Mouse (Mus musculus) MEL (cell line): ENCODE measurements around the gene Aldh3b2.

ENCODE experiments used
- CTCF ChIP-seq, 3 experiments: IDR thresholded peaks in 2 of 3; conservative IDR thresholded peaks in 1 of 3; 2 replicates each; pipeline ENCODE4 v1.5.1; 2011 to 2012; ENCODE audit warnings: low read length in 3 of 3, low read depth in 2 of 3, mild to moderate bottlenecking in 2 of 3, improper control_type of control experiment in 1 of 3, inconsistent platforms in 1 of 3, mixed read lengths in 1 of 3, moderate library complexity in 1 of 3; ENCODE audit not compliant: control insufficient read depth in 1 of 3, insufficient read depth in 1 of 3, poor library complexity in 1 of 3, severe bottlenecking in 1 of 3
- HCFC1 ChIP-seq: IDR thresholded peaks from 2 replicates; pipeline ENCODE4 v1.6.1; 2012; ENCODE audit warnings: low read depth, mild to moderate bottlenecking, inconsistent platforms, low read length, improper control_type of control experiment, moderate library complexity

DNA sequence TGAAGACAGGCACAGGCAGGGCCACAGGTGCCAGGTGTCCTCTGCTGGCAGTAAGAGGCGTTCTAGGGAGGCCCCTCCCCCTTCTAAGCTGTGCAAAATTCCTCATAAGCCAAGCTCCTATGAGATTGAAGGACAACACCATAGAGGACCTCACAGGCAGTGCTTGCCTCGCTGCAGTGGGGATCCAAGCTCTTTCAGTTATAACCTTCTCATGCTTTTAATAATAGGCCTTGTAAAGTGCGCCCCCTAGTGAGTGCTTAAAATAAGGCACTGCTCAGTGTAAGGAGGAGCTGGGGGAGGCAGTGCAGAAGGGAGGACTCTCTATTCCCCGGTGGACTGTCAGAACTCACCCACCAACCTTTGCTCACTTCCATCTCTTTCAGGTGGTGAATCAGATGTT lies 8.2 kb downstream of the Aldh3b2 start:
- TF ChIP-seq CTCF (IDR thresholded peaks at IDR 0.05 in 2 of 3, conservative IDR thresholded peaks at IDR 0.05 in 1 of 3; ENCODE audit: control insufficient read depth in 1 of 3, insufficient read depth in 1 of 3, low read depth in 2 of 3, low read length in 3 of 3, poor library complexity in 1 of 3, severe bottlenecking in 1 of 3): peak; percentile 47 to 96 (median 83)
- no peak for TF ChIP-seq HCFC1
